Mouse (Mus musculus): ENCODE results near the gene Gba.
"Not testable (repeated sequence)": the region's sequence is repeated elsewhere in the genome, so short reads cannot be mapped to it uniquely, and the experiment has no call there.

Gba gene

DNA sequence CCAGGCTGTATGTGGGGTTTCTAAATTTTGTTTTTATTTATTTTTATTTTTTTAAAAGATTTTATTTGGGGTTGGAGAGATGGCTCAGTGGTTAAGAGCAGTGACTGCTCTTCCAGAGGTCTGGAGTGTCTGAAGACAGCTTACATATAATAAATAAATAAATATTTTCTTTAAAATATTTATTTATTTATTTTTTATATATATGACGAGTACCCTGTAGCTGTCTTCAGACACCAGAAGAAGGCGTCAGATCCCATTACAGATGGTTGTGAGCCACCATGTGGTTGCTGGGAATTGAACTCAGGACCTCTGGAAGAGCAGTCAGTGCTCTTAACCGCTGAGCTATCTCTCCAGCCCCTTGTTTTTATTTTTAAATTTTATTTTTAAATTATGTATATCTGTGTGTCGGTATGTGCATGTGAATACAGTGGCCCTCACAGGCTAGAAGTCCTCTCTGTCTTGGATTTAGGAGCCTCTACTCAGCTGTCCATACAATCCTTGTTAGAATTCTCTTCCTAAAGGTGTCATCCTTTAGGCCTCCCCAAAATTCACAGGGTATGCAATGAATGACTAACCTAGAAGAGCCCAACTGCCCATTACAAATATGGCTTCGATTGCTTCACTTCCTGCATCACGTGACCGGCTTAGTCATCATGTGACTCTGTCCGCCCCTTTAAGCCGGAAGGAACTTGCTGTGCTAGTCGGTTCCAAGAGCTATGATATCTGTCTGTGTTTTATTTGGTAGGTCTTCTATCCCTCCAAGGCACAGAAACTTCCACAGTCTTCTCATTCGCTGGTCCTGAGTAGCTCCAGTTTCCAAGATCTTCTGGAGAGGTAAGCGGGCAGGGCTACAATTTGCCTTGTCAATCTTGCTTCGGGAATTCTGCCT lies at the start of gene Gba:
Gba (plus strand) TSS at position 676 of the 889 bp plus-strand sequence.
- DNase-seq, result peak; percentile 89

DNA sequence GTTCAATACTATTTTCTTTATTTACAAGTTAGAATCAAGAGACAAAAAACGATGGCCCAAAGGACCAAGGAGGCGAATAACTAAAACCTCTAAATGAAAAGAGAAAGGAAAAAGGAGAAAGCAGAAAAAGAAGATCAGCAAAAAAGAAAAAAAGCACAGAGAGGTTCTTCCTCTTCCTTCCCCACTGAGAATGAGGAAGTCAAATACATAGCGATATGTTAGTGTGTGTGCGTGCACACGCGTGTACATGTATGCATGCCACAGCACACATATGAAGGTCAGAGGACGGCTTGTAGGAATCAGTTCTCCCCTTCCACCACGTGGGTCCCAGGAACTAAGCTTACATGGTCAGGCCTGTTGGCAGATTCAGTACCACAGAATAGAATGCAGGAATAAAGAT lies 45.8 kb upstream of the Gba start:
- DNase-seq, result no peak

DNA sequence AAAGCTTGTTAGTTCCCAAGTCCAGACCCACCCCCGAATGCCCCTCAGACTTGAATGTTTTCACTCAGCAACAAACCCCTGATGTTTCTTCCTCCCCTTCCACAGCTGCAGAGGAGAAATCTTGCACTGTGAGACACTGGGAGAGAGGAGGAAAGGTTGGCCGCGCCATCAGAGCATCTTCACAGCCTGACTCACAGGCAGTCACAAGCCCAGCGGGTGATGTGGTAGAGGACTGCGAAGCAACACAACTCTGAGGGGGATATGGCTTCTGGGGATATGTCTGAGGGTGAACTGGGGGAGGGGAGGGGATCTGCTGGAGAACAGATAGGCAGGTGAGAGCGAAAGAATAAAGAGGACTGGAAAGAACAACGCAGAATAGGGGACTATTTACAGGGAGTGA lies 44.1 kb upstream of the Gba start:
- DNase-seq, result no peak

DNA sequence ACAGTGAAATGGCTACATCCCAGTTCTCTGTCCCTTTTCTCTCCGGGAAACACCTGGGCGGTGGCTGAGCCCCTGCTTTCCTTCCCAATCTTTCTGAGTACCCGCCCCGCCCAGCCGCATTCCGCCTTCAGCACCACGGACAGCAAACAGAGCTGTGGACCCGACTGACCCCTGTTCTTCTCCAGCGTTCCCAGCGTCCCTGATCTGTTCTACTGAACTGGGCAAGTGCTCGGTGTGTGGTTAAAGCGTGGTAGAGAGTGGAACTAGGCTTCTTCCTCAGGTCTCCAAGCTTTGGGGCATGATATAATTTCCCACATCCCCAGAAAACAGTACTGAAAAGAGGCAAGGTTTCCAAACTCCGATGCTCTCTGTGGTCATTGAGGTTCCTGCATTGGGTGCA lies 43.5 kb upstream of the Gba start:
- DNase-seq, result peak; percentile 74

DNA sequence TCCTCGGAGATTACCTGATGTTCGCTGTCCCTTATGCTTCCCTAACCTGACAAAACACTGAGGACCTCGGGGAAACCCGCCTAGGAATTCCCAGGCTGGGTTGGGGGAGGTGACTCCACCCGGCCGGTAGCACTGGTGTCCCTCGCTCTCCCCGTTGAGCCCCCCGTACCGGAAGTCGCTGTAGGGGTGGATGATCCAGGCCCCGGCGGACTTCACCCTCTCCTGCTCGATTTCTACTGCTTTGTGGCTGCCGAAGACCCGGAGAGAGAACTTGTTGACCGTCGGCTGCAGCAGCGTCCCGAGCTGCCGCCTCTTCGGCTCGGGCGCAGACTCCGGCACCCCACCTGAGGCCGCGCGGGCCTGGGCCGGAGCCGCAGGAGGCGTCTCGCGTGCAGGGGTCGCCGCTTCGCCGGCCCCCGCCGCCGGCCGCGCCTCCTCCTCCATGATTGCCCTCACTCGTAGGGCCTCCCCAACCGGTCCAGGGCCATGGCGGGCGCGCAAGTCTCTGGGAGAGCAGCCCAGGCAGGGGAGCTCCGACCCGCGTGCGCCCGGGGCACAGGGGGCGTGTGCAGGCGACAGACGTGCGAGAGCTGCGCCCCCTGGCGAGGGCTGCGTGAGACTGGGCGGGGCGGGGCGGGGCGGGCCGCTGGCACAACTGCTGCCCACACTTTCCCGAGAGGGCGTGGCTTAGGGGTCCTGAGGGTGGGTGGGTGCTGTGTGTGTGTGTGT lies 42.9 kb upstream of the Gba start, which contains the start of gene Hcn3:
Hcn3 (minus strand) TSS at position 581 of the 729 bp plus-strand sequence.
- DNase-seq, result peak; percentile 74

DNA sequence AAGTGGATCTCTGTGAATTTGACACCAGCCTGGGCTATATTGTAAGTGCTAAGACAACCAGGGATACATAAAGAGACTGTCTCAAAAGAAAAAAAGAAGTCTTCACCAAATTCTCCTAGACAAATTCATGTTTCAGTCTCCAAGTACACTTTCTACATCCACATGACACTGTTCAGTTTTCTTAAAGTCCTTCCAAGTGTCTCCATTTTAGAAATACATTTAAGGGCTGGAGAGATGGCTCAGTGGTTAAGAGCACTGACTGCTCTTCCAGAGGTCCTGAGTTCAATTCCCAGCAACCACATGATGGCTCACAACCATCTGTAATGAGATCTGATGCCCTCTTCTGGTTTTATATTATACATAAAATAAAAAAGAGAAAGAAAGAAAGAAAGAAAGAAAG lies 41.5 kb upstream of the Gba start:
- not testable (repeated sequence) for DNase-seq

DNA sequence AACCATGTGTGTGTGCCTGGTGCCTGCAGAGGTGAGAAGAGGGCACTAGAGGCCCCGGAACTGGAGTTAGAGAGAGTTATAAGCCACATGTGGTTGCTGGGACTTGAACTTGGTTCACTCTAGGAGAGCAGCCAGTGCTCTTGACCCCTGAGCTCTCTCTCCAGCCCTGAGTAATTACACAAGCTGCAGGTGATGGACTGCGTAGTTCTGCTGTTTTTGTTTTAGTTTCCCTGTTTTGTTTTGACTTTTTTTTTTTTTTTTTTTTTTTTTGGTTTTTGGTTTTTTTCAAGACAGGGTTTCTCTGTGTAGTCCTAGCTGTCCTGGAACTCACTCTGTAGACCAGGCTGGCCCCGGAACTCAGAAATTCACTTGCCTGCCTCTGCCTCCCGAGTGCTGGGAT lies 40.9 kb upstream of the Gba start:
- DNase-seq, result no peak

DNA sequence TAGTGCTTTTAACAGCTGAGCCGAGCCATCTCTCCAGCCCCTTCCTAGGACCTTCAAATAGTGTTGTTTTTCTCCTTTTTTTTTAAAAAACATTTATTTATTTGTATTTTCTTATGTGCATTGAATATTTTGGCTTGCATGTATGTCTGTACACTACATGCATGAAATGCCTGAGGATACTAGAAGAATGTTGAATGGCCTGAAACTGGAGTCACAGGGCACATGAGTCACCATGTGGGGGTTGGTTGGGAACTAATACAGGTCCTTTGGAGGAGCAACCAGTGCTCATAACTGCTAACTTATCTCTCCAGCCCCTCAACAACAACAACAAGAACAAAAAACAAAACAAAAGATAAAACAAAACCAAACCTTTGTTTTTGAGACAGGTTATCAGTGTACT lies 39.6 kb upstream of the Gba start:
- no peak for DNase-seq

DNA sequence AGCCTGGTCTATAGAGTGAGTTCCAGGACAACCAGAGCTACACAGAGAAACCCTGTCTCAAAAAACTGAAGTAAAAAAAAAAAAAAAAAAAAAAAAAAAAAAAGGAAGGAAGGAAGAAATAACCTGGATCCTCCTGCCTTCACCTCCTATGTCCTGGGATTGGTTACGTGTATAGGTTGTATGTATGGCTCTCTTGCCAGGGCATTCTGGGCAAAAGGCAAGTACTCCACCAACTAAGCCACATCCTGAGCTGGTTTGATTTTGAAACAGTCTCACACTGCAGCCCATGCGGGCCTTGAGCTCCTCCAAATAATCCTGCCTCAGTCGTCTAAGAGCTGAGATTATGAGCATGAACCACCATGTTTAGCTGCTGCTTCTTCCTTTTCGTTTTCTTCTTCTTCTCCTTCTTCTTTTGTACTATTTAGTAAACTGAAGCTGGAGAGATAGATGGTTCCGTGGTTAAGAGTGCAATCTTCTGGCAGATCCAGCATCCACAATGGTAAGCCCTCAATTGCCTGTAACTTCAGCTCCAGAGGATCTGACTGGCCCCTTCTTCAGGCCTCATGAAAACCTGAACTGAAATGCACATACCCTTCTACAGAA lies 39.0 kb upstream of the Gba start:
- DNase-seq, result no peak

DNA sequence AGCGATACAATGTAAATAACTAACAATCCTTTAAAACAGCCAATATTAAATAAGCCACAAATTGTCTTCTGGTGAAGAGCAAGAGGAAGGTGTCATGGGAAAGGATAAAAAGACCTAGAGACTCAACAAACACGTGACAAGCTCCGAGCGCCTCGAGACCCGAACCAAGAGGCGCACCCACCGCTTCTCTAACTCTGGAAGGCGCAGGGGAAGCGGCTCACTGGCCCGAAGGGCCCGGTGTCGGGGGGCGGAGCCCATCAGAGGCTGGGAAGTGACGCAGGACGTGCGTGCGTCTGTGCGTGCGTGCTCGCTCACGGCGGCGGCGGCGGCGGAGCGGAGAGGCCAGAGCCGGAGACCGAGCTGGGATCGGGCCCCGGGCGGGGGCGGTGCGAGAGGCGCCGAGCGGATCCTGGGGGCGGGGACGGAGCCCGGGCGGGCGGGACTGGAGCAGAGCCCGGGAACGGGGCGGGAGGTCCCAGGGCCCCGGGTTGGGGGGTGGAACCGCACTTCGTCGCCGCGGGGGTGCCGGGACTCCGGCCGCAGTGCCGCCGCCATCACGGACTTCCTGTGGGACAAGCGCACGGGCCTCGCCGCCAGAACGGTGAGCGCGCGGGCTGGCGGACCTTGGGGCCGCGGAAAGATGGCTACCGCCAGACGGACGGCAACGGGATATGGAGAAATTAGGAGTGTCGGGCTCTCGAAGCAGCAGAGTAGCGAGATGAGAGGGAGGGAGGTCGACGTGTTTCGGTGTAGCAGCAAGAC lies 38.0 kb upstream of the Gba start, which contains the start of gene Clk2:
Clk2 (plus strand) TSS at position 290 of the 762 bp plus-strand sequence.
- DNase-seq, result peak; percentile 97

DNA sequence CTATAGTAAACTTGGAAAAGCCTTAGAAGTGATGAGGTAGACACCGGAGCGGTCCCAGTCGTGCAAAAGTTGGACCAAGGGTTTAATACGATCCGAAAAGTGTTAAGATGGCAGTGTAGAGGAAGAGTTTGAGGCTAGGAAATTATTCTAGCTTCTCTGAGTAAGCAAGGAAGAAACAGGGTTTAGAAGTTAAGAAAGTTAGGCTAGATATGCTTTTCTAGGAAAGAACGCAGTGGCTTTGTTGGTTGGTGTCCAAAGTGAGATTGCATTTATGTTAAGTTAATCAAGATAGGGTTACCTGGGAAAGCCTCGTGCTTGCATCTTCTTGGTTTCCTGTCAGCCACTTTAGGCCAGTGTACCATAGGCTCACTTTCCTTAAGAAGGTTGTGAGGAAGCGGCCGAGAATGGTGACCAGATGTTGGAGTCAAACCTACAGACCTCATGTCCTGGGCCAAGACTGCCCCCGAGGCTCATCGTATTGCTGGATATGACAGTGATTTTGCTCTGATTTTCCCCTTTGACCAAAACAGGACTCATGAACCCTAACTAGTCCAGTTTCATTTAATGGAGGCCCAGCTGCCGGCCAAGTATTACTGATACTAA lies 37.4 kb upstream of the Gba start:
- DNase-seq, result no peak

DNA sequence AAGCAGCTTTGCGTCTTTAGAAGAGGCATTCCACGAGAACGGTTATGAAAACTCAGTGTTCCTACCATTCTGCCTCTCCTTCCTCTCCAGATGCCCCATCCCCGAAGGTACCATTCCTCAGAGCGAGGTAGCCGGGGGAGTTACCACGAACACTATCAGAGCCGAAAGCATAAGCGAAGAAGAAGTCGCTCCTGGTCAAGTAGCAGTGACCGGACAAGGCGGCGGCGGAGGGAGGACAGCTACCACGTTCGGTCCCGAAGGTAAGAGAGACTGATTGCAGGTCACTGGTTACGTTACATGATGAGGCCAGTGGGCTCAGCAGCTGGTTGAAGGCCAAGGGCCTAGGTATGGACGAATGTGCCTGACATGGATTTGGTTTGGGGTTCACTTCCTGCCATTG lies 35.8 kb upstream of the Gba start:
- DNase-seq, result no peak

DNA sequence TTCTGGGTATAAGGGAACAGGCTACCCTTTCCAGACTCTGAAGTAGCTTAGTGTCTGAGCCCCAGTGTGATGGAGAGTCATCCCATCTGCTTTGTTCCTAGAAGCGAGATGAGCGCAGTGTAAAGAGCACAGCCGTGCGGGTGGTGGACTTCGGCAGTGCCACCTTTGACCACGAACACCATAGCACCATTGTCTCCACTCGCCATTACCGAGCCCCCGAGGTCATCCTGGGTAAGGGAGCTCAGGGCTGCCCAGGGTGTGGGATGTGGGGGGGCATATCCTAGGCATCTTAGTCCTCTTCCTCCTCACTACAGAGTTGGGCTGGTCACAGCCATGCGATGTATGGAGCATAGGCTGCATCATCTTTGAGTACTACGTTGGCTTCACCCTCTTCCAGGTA lies 27.9 kb upstream of the Gba start:
- no peak for DNase-seq

DNA sequence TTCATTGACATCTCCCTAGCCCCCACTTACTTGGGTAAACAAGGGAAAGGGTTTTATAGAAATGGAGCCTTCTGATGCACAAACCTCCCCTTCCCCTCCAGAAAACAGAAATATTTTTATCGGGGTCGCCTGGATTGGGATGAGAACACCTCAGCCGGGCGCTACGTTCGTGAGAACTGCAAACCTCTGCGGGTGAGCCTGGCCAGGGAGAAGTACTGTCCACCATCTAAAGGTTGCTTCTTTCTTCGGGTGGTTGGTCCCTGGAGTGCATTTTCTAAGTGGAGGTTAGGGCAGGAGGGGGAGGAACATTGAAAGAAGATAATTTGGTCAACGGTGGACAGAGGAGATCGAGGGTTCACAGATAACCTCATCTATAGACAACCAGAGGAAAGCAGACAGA lies 27.2 kb upstream of the Gba start:
- DNase-seq, result no peak

DNA sequence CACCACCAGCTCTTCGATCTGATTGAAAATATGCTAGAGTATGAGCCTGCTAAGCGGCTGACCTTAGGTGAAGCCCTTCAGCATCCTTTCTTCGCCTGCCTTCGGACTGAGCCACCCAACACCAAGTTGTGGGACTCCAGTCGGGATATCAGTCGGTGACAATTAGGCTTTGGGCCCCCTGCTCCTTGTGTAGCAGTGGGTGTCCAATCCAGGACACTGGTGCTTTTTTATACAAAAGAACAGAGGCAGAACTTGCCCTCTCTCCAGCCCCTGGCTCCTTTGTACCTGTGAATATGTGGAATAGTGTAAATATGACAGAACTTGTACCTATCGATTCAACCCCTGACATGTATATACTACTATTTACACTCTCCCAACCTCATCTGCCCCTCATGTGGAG lies 26.3 kb upstream of the Gba start:
- DNase-seq, result no peak

DNA sequence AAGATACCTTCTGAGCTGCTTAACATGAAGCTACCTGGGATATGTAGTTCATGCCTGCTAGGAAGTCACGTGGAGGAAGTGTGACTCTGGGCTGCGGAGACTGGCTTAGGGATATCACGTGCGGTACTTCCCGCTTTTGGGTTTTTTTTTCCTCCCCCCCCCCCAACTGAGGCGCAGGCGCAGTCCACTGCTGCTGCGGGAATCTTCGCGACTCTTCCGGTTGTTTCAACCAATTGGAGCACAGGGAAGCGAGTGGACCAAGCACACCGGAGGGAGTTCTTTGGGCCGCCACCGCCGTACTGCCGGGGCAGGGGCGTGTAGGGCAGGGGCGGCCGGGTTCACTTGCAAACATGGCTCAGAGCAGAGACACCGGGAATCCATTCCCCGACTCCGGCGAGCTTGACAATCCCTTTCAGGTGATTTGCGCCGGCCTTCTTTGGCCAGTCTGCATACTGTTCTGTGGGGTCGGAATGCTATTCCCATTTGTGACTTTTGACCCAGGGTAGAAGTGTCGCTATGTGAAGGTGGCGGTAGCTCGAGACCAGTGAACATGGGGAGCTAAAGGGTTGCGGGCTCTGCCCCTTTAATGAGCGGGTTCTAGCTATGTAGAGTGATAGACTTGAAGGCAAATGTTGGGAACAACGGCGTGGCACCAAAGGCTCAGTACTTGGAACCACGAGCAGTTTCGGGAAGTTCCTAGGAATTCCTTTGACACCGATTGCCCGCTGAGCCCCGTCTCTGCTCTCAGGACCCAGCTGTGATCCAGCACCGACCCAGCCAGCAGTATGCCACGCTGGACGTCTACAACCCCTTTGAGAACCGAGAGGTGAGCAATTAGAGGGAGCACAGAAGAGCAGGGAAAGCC lies 25.3 kb upstream of the Gba start, which contains the start of gene Scamp3:
Scamp3 (plus strand) TSS at position 232 of the 865 bp plus-strand sequence.
- DNase-seq, result peak; percentile 93

DNA sequence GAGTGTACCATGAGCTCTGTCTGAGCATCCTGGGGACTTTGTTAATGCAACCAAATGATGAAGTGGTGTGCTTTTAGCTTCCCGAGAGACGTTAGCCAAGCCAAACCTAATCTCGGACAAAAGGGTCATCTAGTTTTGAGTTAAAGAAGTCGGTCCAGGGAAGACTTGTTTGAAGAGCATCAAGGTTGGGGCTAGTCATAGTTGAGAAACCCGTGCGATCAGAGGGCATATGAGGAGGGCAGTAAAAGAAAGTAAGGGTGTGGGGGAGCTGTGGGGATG lies 24.7 kb upstream of the Gba start:
- DNase-seq, result no peak

DNA sequence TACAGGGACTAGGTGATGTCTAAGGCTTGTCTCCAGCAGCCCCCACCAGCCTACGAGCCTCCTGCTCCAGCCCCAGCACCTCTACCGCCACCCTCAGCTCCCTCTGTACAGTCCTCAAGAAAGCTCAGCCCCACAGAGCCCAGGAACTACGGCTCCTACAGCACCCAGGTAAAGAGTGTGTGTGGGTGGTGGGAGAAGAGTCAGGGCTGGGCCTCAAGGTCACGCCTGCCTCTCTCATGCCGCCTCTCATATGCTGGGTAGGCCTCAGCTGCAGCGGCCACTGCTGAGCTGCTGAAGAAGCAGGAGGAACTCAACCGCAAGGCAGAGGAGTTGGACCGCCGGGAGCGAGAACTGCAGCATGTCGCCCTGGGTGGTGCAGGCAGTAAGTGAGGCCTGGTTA lies 23.7 kb upstream of the Gba start:
- DNase-seq, result no peak

DNA sequence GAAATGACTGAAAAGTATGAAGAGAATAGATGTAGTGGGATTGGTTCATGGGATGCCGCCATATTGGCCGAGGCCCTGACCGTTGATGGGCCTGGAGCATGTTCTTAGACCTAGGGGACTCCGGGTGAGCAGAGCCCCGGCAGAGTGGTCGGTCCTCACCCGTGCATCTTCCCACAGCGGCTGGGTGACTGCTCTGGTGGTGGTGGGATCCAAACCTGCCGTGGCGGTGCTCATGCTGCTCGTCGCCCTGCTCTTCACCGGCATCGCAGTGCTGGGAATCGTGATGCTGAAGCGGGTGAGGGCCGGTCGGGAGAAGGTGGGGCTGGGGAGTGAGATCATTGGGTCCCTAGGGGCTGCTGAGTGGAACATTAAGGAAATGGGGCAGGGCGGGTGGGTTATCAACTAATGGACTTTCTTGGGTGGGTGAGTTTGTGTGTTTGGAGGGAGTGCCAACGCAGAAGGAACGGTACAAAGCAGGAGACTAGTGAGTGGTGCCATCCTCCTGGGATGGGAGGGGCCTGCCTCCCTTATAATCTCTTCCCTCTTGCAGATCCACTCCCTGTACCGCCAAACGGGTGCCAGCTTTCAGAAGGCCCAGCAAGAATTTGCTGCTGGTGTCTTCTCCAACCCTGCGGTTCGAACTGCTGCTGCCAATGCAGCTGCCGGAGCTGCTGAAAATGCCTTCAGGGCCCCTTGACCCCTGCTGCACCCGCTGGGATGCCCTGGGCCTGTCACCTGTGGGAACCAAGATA lies 20.8 kb upstream of the Gba start:
- no peak for DNase-seq

DNA sequence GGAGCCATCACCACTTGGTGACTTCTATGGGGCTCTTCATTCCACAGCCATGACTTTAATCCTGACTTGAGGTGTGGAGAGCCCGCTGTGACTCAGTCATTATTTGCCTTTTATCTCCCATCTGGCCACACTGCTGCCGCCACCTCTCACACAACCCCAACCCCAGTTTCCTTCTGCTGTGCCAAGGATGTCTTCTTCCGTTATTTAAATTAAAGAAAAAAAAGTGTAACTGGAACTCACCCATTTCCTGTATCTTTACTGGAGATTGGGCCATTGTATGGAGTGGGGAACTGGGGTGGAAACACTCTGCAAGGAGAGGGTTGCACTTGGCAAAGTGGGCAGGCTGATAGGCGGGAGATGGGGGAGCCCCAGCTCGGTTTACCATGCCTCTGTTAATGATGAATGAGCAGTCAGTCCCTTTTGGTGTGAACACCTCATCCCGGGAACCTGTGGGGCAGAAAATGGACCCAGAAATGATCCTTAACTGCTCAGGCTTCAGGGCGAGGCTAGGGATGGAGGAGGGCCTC lies 20.1 kb upstream of the Gba start:
- no peak for DNase-seq

Measured in kidney, postnatal 14 days (tissue).